Mouse (Mus musculus) retina, postnatal 7 days (tissue): ENCODE measurements at regions not wholly inside any gene's neighbourhood (a gene's known extent, or its start where the extent isn't known, plus 50 kb on each side); places are given as distances from the start of the nearest gene placed in this dataset.

Experiments
- DNase-seq: peaks from one replicate; pipeline ENCODE4 v3.0.0-alpha.2; 2012; ENCODE audit warnings: low read depth, low spot score

DNA sequence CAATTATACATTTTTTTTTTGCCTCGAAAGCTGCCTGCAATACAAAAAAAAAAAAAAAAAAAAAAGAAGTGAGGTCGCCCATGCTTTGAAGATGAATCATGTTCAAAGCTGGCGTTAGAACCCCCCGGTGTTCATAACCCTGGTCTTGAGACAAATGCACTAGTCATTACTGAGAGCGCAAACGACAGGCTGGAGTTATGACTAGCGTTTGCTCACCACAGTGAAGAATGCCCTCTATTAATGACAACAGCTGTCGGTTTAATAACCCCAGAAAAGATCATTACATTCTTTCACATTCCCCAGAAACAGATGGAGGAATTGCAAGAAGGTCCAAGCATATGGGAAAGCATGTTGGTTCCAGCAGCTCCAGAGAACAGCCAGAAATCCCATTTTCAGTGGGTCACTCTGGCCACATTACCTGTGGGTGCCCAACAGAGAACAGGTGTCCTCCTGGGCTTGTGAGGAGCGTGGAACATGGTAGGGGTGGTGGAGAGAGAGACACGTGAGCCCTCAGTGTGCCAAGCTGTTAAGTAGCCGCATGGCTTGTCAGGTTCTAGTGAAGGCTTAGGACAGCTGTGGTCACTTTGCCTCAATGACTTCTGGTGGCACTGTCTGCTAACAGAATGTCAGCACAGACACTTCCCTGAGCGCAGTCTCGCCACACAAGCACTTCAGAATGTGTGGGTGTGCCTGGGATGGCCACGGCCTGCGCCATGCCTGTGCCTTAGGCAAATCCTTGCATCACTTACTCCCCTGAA, 60.4 kb downstream of the Aipl1 start:
- no peak for DNase-seq

DNA sequence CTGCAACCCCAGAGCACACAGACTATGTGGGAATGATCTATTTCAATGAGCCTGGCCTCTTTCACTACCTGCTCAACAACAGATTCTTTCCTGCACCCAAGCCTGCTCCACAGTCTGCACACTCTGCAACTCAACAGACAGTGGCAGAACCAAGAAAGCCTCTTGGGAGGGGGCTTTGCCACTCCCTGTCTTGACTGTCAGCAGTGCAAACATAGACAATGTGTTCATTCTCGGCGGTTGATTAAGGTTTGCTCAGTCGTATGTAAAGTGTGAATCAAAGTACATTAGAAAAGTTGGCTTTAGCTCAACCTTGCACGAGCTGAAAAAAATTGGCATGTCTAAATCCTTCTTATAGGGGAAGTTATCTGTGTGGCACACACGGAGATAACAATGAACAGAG, 66.0 kb downstream of the Aipl1 start:
- no peak for DNase-seq

DNA sequence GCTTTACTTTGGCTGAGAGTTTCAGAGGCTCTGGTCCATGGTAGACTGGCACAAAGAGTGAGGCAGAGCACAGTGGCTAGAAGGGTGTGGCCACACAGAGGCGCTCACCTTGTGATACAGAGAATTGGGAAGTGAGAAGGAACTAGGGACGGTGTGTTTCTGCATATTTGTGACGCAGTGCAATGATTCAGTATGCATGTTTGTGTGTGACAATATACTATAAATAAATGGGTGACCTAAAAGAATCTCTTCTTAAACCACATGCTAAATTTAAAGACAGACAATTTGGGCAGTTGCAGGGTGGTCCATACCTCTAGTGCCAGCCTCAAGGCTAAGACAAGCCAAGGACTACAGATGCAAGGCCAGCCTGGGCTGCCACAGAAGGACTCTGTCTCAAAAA, 75.0 kb downstream of the Aipl1 start:
- no peak for DNase-seq

DNA sequence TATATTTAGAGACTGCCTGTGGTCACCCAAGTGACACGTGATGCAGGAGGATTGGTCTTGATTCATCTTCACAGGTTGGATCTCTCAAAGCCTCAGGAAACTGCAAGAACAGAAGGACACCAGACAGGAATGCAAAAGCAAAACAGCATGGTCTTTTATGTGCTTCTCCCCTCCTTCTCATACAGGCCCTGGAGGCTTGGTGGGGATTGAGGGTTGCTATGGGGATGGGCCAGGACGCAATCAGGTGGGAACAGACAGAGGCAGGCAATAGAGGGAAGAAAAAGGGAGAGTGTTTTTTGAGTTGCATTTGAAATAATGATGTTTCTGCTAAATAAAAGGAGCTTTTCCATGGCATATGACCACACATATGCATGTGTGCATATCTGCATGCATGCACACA, 84.8 kb downstream of the Aipl1 start:
- no peak for DNase-seq

DNA sequence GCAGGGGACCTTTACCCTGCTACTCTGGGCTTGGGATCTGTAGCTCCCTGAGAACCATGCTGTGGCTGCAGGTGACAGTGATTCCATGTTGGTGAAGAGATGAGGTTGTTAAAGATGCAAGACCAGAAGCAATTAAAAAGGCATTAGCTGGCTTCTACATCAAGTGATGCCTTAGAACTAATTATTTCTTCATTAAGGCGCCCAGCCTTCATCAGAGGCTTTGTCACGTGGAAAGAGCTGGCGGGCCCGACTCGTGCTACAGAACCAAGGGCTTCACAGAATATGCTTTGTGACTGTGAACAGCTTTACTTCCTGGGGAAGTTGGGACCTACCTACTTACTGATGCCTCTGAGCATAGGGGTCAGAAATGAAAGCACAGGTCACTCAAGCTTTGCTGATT, 90.1 kb downstream of the Aipl1 start:
- DNase-seq, result no peak

DNA sequence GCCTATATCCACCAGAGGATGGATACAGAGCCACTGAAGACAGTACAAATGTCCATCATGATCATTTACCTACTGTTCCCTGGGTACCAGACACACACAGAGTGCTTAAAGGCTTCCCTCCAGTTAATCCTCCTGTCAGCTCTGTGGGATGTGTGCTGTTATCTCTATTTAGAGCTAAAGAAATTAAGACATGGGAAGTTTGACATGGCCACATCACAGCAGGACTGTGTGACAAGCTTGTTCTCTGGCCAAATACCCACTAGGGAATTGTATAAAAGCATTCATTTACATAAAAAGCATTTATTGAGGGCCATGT, 92.3 kb downstream of the Aipl1 start:
- no peak for DNase-seq

DNA sequence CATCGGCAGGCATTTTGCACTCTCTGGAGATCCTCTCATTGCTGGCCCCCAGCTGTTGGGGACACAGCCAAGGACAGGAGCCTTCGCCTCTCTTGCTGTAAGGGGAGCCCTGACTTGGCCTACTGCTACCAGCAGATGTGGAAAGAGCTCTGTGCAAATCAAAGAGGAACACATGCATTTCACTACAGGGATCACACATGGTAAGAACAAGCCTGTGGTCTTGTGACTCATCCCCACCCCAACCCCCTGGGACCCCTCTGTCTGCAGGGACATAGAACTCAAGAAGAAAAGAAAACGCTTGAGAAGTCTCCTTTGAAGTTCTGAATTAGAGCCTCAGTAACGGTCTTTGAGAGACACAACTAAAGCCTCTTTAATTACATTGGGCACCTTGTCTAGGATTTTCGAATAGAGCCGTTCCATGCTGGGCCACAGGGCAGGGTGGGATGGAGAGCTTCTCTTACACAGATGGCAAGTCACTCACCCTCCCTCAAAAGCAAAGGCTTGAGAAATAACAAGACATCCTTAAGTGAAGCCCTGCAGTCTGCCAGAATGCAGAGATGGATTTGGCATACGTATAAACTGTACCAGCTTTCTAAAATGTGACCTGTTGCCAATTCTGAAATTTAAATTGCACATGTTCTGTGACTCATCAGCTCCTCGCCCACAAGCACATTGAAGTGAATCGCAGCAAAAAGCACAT, 92.8 kb downstream of the Aipl1 start:
- no peak for DNase-seq

DNA sequence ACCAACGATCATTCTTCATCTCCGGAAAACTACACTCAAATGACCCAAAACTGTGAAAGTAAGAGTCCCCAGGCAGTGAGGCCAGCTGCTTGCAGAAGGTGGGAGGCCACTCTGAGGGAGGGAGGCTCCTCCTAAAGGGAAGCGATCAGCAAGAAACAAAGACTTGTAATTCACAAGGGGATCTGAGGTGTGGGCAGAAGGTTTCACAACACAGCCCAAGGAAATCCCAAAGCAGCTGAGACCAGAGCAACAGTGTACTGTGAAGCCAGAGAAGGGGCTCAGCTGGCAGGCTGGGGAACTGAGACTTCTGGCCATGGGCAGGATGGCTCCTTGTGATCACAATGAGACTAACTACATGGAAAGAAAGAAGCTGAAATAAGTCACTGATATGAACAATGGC, 93.8 kb downstream of the Aipl1 start:
- DNase-seq, result no peak

DNA sequence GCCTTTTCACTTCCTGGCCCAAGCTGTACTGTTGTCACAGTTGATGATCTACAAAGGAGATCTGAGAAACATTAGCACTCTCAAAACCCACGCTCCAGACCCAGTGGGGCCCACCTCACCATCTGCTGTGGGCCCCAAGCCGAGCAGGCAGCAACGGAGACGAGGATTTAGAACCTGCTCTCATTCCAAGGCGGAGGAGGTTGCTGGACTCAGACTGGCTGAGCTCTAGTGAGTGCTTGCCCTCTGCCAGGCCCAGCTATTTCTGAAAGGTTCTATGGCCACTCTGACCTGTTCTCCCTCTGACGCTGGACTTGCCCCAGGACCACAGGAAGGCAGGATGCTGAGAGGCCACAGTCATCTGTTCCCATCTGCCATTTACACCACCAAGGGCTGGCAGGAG, 98.2 kb downstream of the Aipl1 start:
- DNase-seq, result no peak

DNA sequence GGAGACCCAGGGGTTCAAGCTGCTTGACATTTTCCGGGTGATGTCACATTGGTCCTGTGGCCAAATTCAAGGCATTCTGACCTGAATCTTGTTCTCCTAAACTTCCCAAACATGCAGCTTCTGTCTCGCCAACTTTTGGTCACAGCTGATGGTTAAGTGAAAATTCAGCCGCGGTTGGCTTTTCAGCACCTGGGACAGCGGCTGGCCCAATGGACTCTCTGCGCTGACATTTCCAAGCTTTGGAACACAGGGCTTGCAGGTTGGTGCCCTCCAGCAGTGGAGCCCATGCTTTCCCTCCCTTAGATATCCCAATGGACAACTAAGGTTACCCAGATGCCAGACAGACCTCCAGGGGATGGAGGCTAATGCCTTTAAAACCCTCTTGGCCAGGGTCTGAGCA, 100.2 kb downstream of the Aipl1 start:
- no peak for DNase-seq

DNA sequence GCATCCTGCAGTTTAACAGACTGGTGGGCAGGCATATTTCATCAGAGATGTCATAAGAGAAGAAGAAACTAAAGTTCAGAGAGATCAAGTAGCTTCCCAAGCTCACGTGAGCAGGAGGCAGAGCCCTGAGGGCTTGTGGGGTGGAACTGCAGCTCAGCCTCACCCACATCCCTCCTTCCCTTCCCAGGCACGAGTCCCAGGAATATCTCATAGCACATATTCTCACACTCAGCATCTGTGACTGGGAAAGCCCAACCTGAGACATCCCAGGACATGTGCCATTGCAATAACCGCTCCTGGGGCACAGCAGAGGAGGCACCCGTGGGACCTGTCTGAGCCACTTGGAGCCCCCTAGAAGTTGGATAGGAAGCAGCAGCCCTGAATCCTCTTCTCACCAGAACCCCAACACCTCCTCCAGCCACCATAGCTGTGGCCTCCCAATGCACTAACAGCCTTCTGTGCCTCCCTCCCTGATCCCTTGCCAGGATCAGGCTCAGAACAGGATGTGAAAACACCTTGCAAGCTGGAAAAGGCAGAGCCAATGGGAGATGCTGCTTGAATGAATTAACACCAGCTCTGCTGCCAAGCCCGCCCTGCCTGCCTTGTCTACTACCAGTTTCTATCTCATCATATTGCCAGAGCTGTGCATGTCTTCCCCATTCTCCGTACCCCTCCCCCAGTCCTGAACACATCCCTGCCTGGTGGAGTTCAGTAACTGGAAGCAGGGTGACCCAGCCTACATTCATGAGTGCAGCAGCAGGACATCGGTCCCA, 107.4 kb downstream of the Aipl1 start:
- no peak for DNase-seq

DNA sequence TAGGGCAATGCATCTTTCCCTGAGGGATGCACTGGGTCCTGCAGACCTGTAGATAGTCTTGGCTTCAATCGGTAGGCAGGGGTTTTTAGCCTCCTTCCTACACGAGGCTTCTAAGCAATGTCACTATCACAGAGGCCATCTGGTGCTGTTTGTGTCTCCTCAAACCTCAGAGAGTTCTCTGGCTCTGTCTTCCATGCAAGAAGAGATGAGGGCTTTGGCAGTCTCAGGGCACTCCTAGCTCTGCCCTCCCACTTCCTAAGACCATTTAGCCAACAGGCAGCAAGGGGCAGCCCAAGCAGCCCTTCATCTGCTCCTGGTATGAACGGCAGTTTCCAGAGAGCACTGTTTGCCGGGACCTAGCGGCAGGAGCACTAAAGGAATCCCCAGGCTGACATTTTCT, 122.6 kb downstream of the Aipl1 start:
- DNase-seq, result no peak

DNA sequence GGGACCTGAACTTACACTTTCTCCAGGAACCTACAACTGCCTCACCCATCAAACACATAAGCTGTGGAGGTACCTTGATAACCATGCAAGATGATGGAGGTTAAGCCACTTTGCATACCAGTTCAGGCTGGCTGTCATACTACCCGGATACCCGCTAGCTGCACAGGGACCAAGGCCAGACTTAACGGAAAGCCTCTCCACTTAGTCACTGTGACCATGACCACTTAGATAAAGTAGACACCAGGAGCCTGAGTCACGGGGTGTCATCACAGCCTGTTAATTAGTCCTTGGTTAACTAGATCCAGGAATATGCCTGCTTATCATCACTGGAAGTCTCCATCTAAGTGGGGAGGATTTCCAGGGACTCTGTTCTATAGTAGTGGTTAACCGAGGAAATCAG, 124.7 kb downstream of the Aipl1 start:
- no peak for DNase-seq

DNA sequence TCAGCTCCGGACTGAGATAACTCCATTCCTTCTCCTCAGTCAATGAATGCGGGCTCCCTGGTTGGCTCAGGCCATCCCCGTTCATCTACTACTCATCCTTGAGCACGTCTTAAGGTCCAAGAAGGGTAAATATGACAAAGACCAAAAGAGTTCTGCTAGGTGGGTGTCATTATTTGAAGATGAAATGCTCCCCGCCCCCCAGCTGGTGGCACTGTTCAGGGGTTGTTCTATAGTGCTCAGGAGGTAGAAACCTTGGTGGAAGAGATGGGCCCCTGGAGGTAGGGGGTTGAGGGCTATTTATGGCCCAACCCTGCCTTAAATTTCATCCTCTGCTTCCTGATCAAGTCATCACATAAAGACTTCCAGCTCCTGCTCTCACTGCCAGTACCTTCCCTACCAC, 126.0 kb downstream of the Aipl1 start:
- no peak for DNase-seq

DNA sequence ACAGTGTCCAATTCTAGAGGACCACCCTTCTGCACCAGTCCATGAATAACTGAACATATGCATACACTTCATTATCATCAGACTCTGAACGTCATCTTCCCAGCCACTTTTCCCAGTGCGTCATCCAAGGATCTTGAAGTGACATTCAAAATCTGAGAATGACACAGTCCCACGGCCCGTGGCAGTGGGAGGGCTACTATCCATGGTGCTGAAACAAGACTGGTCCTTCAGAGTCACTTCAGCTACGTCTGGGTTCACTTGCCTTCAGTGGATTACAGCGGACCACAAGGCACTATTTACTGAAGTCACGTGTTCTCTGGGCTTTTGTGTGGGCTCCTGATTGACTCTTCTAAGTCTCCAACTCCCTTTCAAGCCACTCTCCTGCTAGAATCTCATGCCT, 128.7 kb downstream of the Aipl1 start:
- no peak for DNase-seq

DNA sequence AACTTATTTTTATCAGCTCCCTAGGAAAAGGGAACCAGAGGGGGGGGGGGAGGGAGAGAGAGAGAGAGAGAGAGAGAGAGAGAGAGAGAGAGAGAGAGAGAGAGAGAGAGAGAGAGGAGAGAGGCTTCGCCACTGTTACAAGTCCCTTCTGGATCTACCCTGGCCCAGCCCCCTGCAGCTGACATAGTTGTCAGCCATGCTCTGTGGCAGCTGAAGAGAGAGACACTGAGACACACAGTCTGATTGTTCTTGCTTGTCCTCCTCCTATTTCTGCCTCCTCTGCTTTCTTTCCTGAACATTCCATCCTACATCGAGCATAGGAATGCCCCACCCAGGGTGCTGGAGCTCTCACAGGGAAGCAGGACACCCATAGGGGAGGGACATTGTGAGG, 134.3 kb downstream of the Aipl1 start:
- no peak for DNase-seq

DNA sequence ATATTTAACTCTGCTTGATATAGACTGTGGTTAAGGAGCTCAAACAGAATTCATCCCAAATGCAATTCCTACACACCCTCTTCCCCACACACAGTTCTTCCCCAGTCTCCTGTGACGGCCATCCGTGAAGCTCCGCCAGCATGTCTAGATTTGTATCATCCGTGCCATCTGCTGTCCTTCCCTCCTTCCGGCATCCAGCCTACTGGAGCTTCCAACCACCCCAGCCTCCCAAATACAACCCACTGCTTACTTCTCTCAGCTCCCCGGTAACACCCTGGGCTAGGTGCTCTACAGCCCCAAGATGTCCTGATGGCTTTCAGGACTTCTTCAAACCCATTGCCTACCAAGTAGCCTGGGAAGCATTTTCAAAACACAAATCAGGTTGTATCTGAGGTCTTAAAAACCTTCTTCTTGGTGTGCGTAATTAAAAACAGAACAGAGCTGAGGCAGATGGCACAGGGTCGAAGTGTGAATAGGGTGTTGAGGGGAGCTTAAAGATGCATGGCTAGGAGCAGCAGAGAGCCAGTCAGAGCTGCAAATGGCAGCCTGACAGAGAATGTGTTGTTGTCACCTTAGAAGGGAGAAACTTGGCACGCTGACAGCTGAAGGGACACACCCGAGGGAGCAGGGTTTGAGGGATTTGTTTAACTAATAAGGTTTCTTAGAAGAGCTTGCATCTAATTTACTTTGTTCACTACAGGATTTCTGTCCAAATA, 134.8 kb downstream of the Aipl1 start:
- DNase-seq, result no peak

DNA sequence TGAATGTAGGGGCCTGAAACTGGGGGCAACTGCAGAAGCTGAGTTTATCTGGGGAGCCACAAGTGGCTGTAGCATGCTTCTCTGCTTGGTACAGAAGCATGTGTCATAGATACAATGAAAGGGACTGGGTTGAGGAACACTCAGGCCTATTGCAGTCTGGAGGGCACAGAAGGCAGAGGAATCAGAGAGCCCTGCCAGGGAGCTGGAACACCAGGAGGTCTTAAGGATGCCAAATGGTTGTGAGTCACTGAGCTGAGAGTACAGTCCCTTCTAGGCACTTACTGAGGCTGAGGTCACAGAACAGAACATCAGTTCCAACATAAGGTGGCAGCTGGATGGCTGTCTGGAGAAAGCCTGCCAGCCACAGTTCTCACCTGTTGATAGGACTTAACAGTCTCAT, 136.5 kb downstream of the Aipl1 start:
- no peak for DNase-seq

DNA sequence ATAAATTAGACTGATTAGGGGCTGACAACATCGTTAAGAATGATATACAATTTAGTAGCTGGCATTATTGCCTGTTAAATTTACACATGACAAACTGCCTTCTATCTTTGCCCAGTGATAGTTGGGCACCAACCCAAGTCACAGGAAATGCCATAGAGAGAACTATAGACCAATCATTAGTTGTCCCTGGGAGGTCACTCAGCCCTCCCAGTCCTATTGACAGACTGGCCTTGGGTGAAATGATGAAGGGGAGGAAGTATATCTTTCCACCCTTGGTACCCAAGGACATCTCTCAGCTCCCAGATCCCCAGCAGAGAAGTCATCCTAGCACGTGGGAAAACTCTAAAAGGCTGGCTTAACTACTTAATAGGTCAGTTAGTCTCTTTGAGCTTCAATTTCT, 139.8 kb downstream of the Aipl1 start:
- DNase-seq, result no peak

DNA sequence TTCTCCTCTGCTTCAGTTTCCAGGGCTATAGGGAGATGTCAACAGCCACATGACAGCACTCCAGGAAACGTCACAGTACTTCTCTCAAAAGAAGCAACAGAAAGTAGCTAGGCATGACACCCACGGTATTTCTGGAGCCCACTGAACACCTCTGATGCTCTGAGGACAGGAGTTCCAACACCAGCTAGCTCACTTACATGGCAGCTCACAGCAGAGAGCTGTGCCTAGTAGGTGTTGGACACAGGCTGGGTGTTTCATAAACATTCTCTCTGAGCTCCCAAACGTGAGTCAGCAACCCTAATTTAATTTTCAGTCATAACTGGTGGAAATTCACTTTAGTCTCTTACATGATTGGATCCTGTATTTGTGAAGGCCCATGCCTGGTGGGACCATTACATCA, 140.2 kb downstream of the Aipl1 start:
- DNase-seq, result no peak

DNA sequence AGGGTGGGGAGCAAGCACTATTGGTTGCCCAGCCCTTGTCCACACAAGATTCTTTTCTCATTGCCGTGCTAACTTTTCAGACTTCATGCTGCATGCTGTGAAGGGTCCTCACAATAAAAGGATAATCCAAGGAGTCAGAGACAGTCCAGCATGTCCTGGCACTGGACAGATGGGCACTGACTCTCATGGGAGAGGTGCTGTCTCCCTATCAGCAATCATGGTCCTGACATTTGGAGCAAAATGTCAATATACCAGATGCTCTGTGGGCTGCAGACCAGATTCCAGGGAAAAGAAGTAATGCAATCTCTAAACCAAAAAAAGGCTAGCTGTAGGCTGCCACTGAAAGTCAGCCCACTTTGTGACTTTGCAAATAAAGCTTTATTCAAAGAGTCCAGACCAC, 141.5 kb downstream of the Wscd1 start:
- DNase-seq, result no peak

DNA sequence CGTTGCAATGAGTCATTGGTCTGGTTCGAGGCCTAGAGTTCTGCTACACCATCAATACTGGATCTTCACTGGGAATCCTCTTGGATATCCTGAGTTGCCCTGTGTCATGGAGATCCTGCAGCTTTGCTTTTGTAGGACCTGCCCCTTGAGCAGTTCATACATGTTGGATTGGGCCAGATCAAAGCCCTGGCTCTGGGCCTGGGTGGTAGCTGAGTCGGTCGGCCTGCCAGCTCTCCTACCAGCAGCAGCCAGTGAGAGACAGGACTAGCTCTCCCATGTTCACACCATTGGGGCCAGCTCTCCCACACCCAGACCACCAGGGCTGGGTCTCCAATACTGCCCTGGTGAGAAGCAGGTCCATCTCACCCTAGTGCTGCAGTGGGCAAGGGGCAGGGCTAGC, 139.4 kb downstream of the Wscd1 start:
- DNase-seq, result no peak
